Mouse (Mus musculus) cortical plate, adult 2 months (tissue): ENCODE measurements around the gene Hdc. TPM values are rescaled to one million over a fixed set of nuclear protein-coding genes. Genes with fewer than 3 reads are reported as not detected.
"Not testable (repeated sequence)": the region's sequence is repeated elsewhere in the genome, so short reads cannot be mapped to it uniquely, and the experiment has no call there.

Source experiments
- H3K27ac ChIP-seq: fragments of 200-500 bp; 2 replicates; pipeline ENCODE4 v1.5.1; 2012; ENCODE audit warnings: low read length, control low read depth, inconsistent platforms; ENCODE audit not compliant: insufficient read depth
- H3K4me1 ChIP-seq: fragments of 200-500 bp; 2 replicates; pipeline ENCODE4 v1.6.1; 2011; ENCODE audit warnings: low read length; ENCODE audit not compliant: control insufficient read depth, insufficient read depth
- H3K4me3 ChIP-seq: fragments of 200-500 bp; 2 replicates; pipeline ENCODE4 v1.5.1; 2011; ENCODE audit warnings: mild to moderate bottlenecking, low read length, control low read depth; ENCODE audit not compliant: insufficient read depth
- CTCF ChIP-seq: fragments of 200-500 bp; IDR thresholded peaks from 2 replicates; pipeline ENCODE4 v1.5.1; 2011; ENCODE audit warnings: mild to moderate bottlenecking, control low read depth, low read length; ENCODE audit not compliant: insufficient read depth; ENCODE audit errors: extremely low read depth
- POLR2A ChIP-seq: fragments of 200-500 bp; IDR thresholded peaks from 2 replicates; pipeline ENCODE4 v1.6.1; 2011; ENCODE audit warnings: mild to moderate bottlenecking, low read length, control low read depth; ENCODE audit not compliant: insufficient read depth; ENCODE audit errors: extremely low read depth
- polyA plus RNA-seq: library from polyadenylated mRNA; depleted of rRNA; stranded (reverse); fragments of >200 nt; gene quantifications from 2 replicates; pipeline ENCODE4 v1.2.3, GENCODE M21; 2012

Gene Hdc
- polyA plus RNA-seq, 1 experiment: 1.6 TPM

DNA sequence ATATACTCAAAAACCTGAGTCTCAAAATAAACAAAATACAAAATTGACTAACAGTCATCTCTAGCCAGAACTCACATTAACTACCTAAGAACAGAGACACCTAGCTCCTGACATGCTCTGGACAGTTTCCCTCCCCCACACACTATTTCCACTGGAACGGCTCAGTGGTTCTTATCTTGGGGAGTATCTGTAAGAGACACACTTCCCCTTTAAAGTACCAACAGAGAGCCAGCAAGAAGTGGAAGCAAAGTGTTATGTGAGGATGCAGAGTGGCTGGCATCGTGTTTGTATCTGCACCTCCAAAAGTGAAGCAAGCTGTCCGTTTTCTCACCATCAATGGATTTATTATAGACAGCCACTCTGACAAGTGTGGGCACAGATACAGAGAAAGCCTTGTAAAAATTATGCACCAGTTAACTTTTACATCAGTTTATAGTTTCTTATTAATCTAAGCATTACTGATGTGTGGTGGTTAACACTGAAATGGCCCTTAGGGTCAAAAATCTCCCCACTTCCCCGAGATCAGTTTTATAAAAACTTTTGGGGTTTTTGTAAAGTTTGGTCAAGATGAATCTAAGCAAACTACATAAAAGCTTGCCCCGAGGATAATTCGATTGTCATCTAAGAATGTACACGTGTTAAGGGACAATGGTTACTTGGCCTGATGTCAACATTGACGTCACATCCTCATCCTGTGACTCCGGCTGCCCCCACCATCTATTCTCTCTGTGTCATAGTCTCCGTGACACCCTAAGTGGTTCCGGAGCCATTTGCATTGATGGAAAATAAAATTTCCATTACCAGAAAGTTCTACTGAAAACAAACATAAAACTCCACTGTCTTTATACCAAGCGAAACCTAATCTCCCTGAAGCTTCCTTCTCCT lies 17.1 kb upstream of the Hdc start:
- no peak for TF ChIP-seq POLR2A
- no peak for TF ChIP-seq CTCF
- Histone ChIP-seq H3K4me3 (no peak overlapping the region), H3K27ac (no peak overlapping the region), H3K4me1 (no peaks in the 10 kb centered on the region)

DNA sequence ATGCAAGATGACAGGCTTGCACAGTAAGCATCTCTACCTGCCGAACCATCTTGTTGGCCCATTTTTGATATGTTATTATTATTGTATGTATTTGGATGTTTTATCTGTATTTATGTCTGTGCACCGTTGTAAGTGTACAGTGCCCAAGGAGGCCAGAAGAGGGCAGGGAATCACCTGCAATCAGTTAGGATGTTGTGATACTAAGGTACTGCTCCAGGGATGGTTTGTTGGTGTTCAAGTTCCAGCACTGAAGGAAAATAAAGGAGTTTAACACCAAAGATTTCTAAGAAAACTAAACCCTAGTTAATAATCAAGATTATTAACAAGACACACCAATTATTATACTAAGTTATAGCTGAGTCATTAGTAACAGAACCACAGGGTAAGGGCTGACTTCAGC lies 14.1 kb upstream of the Hdc start:
- H3K4me1 ChIP-seq: no peaks in the 10 kb centered on the region
- no peak overlapping the region for H3K27ac ChIP-seq
- TF ChIP-seq POLR2A (no peak), CTCF (no peak)
- no peak overlapping the region for H3K4me3 ChIP-seq

DNA sequence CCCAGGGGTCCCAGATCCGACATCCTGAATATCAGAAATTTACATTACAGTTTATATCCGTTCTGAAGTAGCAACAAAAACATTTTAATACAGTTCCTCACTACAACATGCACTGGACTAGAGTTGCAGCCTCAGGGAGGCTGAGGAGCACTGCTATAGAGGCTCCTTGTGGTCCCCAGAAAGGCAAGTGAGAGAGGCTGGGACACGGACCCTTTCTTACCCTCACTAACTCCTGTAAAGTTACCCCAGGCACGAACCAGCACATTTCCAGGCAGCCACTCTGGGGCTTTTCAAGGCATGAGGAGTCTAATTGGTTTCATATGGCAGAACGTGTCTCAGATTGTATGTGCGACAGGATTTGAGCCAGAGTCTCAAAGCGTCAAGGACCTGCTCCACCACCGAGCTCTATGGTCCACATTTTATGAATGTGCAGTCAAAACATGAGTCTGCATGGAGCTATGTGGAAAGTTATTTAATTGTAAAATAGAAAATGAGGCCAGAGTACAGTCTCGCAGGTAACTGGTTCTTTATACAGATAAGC lies 9.4 kb upstream of the Hdc start:
- Histone ChIP-seq H3K4me3 (no peak overlapping the region), H3K27ac (no peak overlapping the region), H3K4me1 (peaks cover 2% of the 10 kb centered on the region; the same call in 1 of the 2 replicates)
- TF ChIP-seq POLR2A (no peak), CTCF (no peak)

DNA sequence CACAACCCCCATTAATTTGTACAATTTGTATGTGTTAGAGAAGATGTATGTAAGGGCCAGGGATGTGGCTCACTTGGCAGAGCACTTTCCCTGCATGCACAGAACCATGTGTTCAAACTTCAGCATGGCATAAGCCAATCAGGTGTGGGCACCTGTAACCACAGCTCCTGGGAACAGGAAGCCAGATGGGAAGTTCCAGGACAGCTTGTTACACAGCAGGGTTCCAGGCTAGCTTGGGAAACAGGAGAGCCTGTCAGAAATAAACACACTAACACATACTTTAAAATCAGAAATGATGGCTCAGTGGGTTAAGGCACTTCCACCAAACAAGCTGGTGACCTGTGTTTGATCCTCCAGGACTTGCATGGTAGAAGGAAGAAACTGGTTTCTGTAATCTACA lies 4.0 kb upstream of the Hdc start:
- Histone ChIP-seq H3K4me1 (peaks cover 2% of the 10 kb centered on the region; the same call in 1 of the 2 replicates), H3K27ac (no peak overlapping the region), H3K4me3 (no peak overlapping the region)
- no peak for TF ChIP-seq CTCF
- no peak for TF ChIP-seq POLR2A

DNA sequence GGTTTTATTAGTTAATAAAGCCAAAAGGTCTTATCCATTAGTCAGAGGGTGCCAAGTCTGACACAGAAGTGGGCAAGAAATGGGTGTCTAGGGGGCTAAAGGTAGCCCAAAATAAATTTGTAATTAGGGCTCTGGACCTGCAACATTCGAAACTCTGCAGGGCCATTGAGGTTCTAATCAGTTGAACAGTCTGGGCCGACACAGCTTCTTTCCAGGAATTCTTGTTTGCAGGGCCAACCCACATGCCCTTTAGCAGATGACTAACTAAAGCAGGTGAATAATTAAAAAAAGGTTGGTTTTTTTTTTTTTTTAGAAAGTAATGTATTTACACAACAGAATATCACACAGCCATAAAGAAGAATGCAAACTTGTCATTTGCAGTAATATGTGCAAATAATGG lies 3.4 kb upstream of the Hdc start:
- H3K4me1 ChIP-seq: peaks cover under 1% of the 10 kb centered on the region; the same call in 1 of the 2 replicates
- TF ChIP-seq CTCF (no peak), POLR2A (no peak)
- no peak overlapping the region for H3K4me3 ChIP-seq
- H3K27ac ChIP-seq: no peak overlapping the region

DNA sequence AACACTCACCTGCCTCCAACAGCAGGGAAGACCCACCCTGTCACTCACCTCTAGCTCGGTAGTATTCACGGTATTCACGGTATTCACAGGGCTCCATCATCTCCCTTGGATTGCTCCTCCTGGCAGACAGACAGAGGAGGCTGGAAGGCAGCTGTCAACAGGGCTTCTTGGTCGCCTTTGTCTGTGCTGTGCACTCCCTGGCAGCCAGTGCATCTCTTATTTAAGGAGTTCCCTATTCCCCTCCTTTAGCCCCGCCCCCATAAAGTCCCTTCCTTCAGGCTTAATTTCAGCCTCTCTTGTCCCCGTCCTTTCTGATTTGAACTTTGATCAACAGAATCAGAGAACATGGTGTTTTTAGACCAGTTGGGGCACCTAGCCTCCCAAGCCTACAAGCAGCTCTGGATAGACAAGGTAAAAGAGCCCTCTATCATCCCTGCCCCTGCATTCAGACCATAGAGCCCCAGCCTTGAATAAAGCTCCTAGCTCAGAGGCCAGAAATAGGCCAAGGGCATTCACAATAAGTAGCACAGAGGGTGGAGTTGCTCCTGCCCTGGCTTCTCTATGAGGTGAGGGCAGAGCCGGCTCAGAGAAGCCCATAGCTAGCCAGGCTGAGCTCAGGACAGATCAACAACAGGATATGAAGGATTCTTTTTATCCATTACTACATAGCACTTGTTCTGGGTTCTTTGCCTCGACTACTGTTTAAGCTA lies 474 bp downstream of the Hdc start:
- Histone ChIP-seq H3K4me3 (no peak overlapping the region), H3K27ac (no peak overlapping the region), H3K4me1 (no peaks in the 10 kb centered on the region)
- TF ChIP-seq CTCF (no peak), POLR2A (no peak)

DNA sequence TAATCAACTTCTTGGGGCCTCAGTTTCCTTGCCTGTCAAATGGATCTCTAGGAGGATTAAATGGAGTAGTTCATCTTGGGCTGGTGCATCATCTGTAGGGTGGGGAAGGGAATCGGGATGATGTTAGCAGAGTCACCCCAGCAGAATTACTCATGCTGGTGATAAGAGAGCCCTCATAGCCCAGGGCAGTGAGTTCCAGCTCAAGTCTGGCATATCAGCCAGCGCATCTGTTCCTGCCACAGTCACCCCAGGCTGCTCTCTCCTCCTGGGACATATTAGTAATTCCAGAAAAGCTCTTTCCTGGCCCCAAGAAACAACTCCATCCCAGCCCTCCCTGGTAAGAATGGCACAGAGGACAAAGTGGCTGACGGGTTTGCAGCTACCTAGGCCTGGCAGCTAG lies 3.7 kb downstream of the Hdc start:
- H3K27ac ChIP-seq: no peak overlapping the region
- TF ChIP-seq POLR2A: no peak
- no peak for TF ChIP-seq CTCF
- H3K4me3 ChIP-seq: no peak overlapping the region
- H3K4me1 ChIP-seq: no peaks in the 10 kb centered on the region

DNA sequence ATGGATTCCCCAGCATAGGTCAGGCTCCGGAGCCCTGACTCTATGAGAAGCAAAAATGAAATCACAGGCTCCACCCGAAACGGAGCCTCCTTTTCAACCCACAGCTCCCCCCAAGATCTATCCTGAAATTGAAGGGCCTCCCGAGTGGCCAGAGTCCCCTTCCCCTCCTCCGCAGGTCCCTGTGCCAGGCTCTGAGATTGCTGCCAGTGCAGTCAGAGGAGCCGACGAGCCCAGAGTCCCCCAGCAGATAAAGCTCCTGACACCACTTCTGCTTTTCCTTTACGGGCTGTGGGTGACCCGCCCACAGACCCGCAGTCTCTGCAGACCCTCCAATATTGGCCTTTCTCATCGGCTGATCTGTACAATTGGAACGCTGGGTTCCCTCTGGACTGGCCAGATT lies 9.5 kb downstream of the Hdc start:
- not testable (repeated sequence) for H3K4me1 ChIP-seq, H3K27ac ChIP-seq, H3K4me3 ChIP-seq

DNA sequence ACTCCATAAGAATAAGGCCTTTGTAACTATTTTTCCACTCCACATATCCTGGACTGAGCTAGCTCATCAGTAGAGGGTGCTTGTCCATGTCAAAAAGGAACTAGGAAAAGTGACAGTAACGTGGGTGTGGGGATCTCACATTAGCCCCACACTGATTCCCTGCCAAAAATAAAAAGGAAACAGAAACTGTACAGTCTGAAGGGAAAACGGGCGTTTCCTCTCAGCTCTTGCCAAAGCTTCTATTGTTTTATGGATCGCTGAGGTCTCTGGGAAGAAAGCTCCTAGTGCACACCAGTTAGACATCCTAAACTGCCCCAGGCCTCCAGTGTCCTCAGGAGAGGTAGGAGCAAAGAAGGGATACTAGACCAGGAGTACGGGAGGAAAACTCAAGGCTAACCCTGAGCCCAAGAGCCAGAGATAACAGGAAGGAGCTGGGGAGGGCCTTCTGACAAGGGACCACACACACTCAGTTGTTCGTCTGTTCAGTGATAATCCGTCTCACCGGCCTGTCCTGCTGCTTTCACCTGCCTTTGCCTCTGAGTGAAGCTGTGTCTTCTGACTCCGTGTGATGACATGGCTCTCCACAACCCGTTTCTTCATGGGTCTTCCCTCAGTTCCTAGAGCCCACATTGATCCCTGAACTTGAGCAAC lies 11.4 kb downstream of the Hdc start:
- TF ChIP-seq CTCF (no peak), POLR2A (no peak)
- no peak overlapping the region for H3K4me3 ChIP-seq
- peaks cover 2% of the 10 kb centered on the region; the same call in 1 of the 2 replicates for H3K4me1 ChIP-seq
- H3K27ac ChIP-seq: no peak overlapping the region

DNA sequence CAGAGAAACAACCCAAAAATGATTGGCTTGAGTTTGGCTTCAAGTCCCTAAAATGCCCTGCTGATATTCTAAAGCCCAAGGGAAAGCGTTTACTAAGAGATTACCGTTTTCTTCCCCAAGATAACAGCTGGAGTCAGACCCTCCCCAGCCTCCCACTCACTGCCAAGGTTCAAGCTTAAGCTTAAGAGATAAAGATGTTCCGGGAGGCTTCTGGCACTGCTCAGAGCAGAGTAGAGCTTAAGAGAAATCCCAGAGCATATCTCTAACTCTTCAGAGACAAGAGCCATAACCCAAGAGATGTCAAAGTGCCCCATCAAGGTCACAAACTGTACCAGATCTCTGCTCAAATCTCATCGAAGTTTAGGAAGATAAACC lies 12.4 kb downstream of the Hdc start:
- Histone ChIP-seq H3K4me3 (no peak overlapping the region), H3K27ac (no peak overlapping the region), H3K4me1 (peaks cover 2% of the 10 kb centered on the region; the same call in 1 of the 2 replicates)
- no peak for TF ChIP-seq POLR2A
- no peak for TF ChIP-seq CTCF
